Mouse (Mus musculus): ENCODE data around the gene Fcf1. TPM values are rescaled to one million over a fixed set of nuclear protein-coding genes. Genes with fewer than 3 reads are reported as not detected.

The Fcf1 gene
- 67.1 and 71.7 TPM in 2 replicates for polyA plus RNA-seq (2012; rRNA removed; ENCODE audit: low replicate concordance)

DNA sequence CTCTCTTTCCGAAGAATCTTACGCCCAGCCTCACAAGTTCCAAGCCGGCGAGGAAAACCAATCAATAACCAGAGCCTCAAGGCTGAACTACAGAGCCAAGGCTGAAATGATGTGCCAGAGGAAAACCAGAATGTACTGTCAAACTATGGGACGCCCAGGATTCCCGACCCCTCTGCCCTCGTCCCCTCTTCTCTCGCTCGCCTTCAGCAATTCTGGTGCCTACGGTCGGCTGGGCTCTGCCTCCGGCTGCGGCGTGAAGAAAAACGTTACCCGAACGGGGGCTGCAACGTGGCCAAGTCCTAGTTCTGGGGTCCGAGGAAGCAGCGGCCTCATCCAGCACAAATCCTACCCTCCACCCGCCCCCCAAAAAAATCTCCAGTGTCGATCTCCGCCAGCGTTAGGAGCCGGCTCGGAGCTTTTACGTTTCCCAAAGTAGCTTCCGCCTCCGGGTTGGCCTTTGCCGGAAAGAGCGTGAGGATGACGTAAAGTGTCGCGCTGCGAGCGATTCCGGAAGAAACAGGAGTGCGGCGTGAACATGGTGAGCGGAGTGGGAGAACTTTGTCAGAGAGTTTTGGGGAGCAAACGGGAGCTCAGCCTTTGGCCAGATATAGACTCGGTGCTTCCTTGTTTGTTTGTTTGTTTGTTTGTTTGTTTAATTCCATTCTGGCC, at the start of gene Fcf1, which contains the start of gene Arel1:
Gene Fcf1, plus strand, starts transcription at position 470 of the 669 bp plus-strand sequence.
Gene Arel1, minus strand, starts transcription at position 473 of the 669 bp plus-strand sequence.

GRCm38 (mm10) chr12:84996083-84996496, 25.4 kb downstream of the Fcf1 start, which contains the start of gene Ylpm1:
TSS of gene Ylpm1 (plus strand) at chr12:84996321.

Other genes with a start within 250 kb of the Fcf1 start
- 273 and 604 TPM in 2 replicates for gene Npc2, start 197.7 kb upstream of the Fcf1 start, polyA plus RNA-seq (2012; rRNA removed; ENCODE audit: low replicate concordance)
- gene Isca2, start 197.6 kb upstream of the Fcf1 start, polyA plus RNA-seq (2012; rRNA removed; ENCODE audit: low replicate concordance): 76.5 and 154 TPM in 2 replicates
- 7.3 and 14.6 TPM in 2 replicates for gene Ltbp2, start 94.4 kb upstream of the Fcf1 start, polyA plus RNA-seq (2012; rRNA removed; ENCODE audit: low replicate concordance)
- 30.2 and 32.4 TPM in 2 replicates for gene Arel1, start within 50 bp of the Fcf1 start, polyA plus RNA-seq (2012; rRNA removed; ENCODE audit: low replicate concordance)
- gene Ylpm1, start 25.4 kb downstream of the Fcf1 start, polyA plus RNA-seq (2012; rRNA removed; ENCODE audit: low replicate concordance): 8.2 and 19.3 TPM in 2 replicates
- gene Prox2, start 139.9 kb downstream of the Fcf1 start, polyA plus RNA-seq (2012; rRNA removed; ENCODE audit: low replicate concordance): 3.9 and 4.6 TPM in 2 replicates
- gene Dlst, start 139.9 kb downstream of the Fcf1 start, polyA plus RNA-seq (2012; rRNA removed; ENCODE audit: low replicate concordance): 169 and 208 TPM in 2 replicates
- 2.2 and 5.1 TPM in 2 replicates for gene Rps6kl1, start 180.4 kb downstream of the Fcf1 start, polyA plus RNA-seq (2012; rRNA removed; ENCODE audit: low replicate concordance)
- 3.5 and 4.5 TPM in 2 replicates for gene Pgf, start 206.9 kb downstream of the Fcf1 start, polyA plus RNA-seq (2012; rRNA removed; ENCODE audit: low replicate concordance)
- 94.5 and 97.0 TPM in 2 replicates for gene Eif2b2, start 248.6 kb downstream of the Fcf1 start, polyA plus RNA-seq (2012; rRNA removed; ENCODE audit: low replicate concordance)